Mouse (Mus musculus) midbrain, embryonic 10.5 days (tissue): ENCODE results near the gene Maml3. TPM values are rescaled to one million over a fixed set of nuclear protein-coding genes. Genes with fewer than 3 reads are reported as not detected.

Source experiments
- DNase-seq: peaks from one replicate; pipeline ENCODE4 v3.0.0-alpha.2; 2017; ENCODE audit warnings: low spot score
- H3K27ac ChIP-seq: fragments of 300-500 bp; sonication (generic); replicated peaks from 2 replicates; pipeline ENCODE4 v1.5.1; 2016; ENCODE audit warnings: mild to moderate bottlenecking
- H3K27me3 ChIP-seq: fragments of 300-500 bp; sonication (generic); 2 replicates; pipeline ENCODE4 v1.6.1; 2016; ENCODE audit warnings: low read depth, mild to moderate bottlenecking; ENCODE audit not compliant: poor library complexity, severe bottlenecking
- H3K36me3 ChIP-seq: fragments of 300-500 bp; sonication (generic); 2 replicates; pipeline ENCODE4 v1.6.1; 2016; ENCODE audit warnings: mild to moderate bottlenecking, moderate library complexity
- H3K4me1 ChIP-seq: fragments of 300-500 bp; sonication (generic); 2 replicates; pipeline ENCODE4 v1.6.1; 2016
- H3K4me3 ChIP-seq: fragments of 300-500 bp; sonication (generic); 2 replicates; pipeline ENCODE4 v1.5.1; 2016; ENCODE audit warnings: mild to moderate bottlenecking, moderate library complexity
- H3K9me3 ChIP-seq: fragments of 300-500 bp; sonication (generic); replicated peaks from 2 replicates; pipeline ENCODE4 v1.6.1; 2016; ENCODE audit warnings: mild to moderate bottlenecking
- WGBS: fragments of 180-500 bp; shearing (Covaris S2); methylation state at CpG from one replicate; pipeline ENCODE4 v1.1.7; 2016; 5-methylcytosine and 5-hydroxymethylcytosine counted together
- polyA plus RNA-seq: library from polyadenylated mRNA; unstranded; fragments of >200 nt; fragmentation: Nextera tagmentation; extraction: Ambion mirVana; gene quantifications from 2 replicates; pipeline ENCODE4 v1.2.1, GENCODE M21; 2016

Maml3 gene
- polyA plus RNA-seq, 1 experiment from 2014 or later = 5.4 TPM

DNA sequence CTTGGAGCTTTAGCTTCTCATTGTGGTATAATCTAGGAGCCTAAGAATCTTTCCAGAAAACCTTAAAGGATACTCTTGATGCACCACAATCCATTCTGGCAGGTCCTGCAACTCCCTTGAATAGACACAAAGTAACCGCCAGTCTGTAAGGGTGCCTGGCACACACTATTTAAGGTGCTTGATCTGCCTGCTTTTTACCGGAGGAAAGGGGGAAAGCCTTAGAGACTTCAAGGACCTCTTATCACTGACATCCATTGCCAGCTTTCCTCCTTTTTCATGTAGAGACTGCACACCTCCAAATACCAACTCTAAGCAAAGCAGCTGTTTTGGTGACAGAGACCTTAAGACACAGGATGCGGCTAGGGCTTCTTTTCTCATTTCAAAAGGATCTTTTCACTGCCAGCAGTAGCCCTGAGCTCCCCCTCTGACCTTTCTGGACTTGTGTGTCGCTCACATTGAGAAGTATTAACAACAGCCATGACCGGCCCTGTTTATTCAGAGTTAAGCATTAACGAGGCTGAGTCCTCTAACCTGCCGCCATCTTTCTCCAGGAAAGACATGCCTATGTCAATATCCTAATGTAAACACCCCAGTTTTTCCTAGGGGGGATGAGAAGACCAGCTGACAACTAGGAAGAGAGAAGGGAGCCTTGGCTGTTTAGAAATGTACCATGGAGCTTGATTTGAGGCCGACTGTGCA lies 127.1 kb downstream of the Maml3 start:
- H3K27me3 ChIP-seq = no peaks in the 10 kb centered on the region
- WGBS = 41% methylated on average over 8 of the region's 8 CpGs
- H3K27ac ChIP-seq = peak overlapping the region; percentile 65

DNA sequence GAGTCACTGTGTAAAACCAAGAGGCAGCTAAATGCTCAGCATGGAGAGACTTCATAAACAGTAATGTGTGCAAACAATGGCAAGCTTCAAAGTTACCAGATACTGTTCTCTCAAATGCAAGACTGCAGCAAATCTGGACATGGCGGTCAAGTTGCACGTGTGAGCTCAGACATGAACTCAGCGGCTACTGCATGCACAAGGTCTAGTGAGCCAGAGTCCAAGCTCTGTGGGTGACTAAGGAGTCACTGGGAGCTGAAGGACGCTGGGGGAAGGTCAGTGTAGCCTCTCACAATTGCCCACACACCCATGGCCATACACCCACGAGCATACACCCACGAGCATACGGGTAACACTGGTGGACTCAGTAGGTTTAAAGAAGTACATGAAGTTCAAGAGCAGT lies 130.3 kb downstream of the Maml3 start:
- H3K27me3 ChIP-seq = no peaks in the 10 kb centered on the region
- H3K4me3 ChIP-seq = no peak overlapping the region
- no peak for DNase-seq
- no peaks in the 10 kb centered on the region for H3K9me3 ChIP-seq
- H3K27ac ChIP-seq = no peak overlapping the region
- peaks cover 29% of the 10 kb centered on the region for H3K4me1 ChIP-seq
- H3K36me3 ChIP-seq = peaks cover 11% of the 10 kb centered on the region
- 95% methylated on average over 7 of the region's 7 CpGs for WGBS

More for the DNA sequence above, 127.1 kb downstream of the Maml3 start:
- Histone ChIP-seq H3K36me3 (peaks cover 5% of the 10 kb centered on the region; the same call in 1 of the 2 replicates), H3K9me3 (no peaks in the 10 kb centered on the region), H3K4me1 (peaks cover 38% of the 10 kb centered on the region), H3K4me3 (no peak overlapping the region)
- no peak for DNase-seq

DNA sequence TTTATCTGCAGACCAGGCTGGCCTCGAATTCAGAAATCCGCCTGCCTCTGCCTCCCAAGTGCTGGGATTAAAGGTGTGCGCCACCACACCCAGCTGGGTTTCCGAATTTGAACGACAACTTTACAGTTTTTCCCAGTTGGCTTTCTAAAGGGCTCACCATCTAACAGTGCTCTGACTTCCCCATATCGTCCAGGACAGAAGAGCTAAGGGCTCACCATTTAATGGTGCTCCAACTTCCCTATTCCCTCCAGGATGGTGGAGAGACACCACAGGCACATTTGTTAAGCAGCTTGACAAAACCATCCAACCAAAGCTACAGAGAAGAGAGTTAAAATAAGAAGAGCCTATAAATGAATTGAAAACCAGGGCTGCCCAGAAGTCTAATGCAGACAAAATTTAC lies 130.7 kb downstream of the Maml3 start:
- WGBS = 94% methylated on average over 6 of the region's 6 CpGs
- H3K27ac ChIP-seq = no peak overlapping the region
- no peak overlapping the region for H3K4me3 ChIP-seq
- no peak for DNase-seq
- H3K9me3 ChIP-seq = no peaks in the 10 kb centered on the region
- H3K4me1 ChIP-seq = peaks cover 32% of the 10 kb centered on the region
- peaks cover 11% of the 10 kb centered on the region for H3K36me3 ChIP-seq
- no peaks in the 10 kb centered on the region for H3K27me3 ChIP-seq

DNA sequence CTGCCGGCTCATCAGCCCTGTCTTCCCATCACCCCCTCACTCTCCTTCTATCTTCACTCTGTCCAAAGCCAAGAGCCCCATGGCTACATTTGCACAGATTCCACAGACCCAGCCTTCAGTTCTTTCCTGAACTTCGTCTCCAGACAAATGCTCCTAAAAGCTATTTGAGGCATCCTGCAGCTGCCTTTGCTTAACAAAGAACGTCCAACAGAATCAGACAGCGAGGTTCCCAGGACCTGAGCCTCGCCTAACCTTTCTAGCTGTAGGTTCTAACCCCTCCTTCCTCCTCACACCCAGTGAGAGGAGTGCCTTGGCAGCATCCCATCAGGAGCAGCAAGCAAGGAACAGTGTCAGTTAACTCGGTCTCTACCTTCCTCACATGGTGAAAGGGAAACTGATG lies 132.3 kb downstream of the Maml3 start:
- Histone ChIP-seq H3K4me3 (no peak overlapping the region), H3K27me3 (no peaks in the 10 kb centered on the region), H3K4me1 (peaks cover 20% of the 10 kb centered on the region), H3K36me3 (peaks cover 11% of the 10 kb centered on the region), H3K27ac (0 out of 2 replicates have a peak overlapping the region, but pooled peaks have one; percentile 14), H3K9me3 (no peaks in the 10 kb centered on the region)
- WGBS = 56% methylated on average over 6 of the region's 6 CpGs
- DNase-seq = no peak

DNA sequence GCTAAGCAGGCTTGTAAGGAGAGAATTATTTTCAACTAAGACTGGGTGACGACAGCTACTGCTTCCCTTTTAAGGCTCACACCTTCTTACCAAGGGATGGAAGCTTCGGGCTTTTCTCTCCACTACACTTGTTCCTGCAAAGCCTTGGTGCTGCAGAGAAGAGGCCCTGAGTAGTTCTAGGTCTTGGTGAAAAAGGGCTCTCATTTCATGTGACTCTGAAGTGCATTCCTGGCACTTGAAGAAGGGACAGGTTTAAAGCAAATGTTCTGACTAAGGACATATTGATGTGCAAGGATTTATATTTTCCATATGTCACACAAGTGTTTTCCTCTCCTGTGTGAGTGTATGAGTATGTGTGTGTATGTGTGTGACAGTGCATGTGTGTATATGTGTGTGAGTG lies 134.4 kb downstream of the Maml3 start:
- peaks cover 20% of the 10 kb centered on the region for H3K4me1 ChIP-seq
- peaks cover 11% of the 10 kb centered on the region for H3K36me3 ChIP-seq
- no peak overlapping the region for H3K4me3 ChIP-seq
- no peaks in the 10 kb centered on the region for H3K27me3 ChIP-seq
- H3K9me3 ChIP-seq = no peaks in the 10 kb centered on the region
- WGBS = 88% methylated on average over 2 of the region's 2 CpGs
- DNase-seq = no peak
- H3K27ac ChIP-seq = no peak overlapping the region

DNA sequence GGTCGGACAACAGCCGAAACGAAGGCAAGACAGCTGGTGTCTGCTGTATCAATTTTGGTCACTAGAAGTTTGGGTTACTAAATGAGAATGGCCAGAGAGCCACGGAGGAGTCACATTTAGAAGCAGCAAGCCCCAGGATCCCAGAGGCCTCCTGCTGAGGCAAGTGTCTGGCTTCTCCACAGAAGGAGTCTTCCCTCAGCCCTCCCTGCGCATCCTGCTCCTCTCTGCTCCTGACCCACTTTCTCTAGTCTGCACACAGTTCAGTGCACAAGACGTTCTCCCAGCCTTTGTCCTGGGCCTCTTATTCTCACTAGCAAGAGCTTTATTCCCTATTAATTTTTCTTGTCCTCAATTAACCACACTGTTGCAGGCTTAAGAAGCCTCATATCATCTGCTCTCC lies 135.4 kb downstream of the Maml3 start:
- 72% methylated on average over 6 of the region's 6 CpGs for WGBS

DNA sequence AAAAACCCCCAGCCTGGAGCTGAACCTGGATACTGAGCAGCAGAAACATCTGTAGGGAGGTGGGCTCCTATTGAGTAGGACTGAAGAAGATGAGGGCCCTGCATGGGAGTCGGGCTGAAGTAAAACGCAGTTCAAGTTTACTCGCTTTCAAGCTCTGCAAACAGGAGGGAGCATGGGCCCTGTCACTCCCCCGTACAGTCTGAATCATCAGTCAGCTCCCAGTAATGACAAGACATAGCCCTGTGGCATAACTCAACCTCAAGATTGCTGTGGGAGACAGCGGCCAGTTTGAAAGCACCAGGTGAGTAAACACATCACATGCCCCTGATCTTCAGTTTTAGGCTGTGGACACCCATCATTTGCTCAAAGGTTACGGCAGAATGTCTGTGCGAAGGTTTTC lies 139.0 kb downstream of the Maml3 start:
- Histone ChIP-seq H3K4me3 (no peak overlapping the region), H3K27ac (peak overlapping the region; percentile 87), H3K9me3 (no peaks in the 10 kb centered on the region), H3K36me3 (peaks cover 6% of the 10 kb centered on the region; the same call in 1 of the 2 replicates), H3K4me1 (peaks cover 46% of the 10 kb centered on the region), H3K27me3 (no peaks in the 10 kb centered on the region)
- 71% methylated on average over 7 of the region's 7 CpGs for WGBS
- no peak for DNase-seq

More for the DNA sequence above, 135.4 kb downstream of the Maml3 start:
- no peak overlapping the region for H3K4me3 ChIP-seq
- peaks cover 30% of the 10 kb centered on the region for H3K4me1 ChIP-seq
- no peak overlapping the region for H3K27ac ChIP-seq
- no peak for DNase-seq
- no peaks in the 10 kb centered on the region for H3K27me3 ChIP-seq
- peaks cover 6% of the 10 kb centered on the region for H3K36me3 ChIP-seq
- no peaks in the 10 kb centered on the region for H3K9me3 ChIP-seq

DNA sequence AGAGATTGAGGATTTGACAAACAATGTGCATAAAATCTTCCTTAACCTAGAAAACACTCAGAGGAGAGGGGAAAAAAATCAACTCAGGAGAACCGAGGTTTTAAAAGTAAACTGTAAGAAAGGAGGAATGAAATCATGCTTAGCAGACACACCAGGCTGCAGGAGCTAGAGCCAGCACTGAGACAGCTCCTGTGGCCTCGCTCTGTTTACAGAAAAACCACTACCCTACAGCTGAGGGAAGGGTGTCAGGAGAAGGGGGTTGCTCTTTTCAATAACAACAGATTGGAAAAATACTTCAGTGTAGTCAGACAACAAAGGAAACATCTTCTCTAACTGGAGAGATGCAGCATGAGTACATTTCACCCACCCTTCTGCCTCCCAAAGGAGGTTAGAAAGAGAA lies 139.4 kb downstream of the Maml3 start:
- Histone ChIP-seq H3K36me3 (peaks cover 6% of the 10 kb centered on the region; the same call in 1 of the 2 replicates), H3K4me1 (peaks cover 46% of the 10 kb centered on the region), H3K9me3 (no peaks in the 10 kb centered on the region), H3K4me3 (no peak overlapping the region), H3K27ac (peak overlapping the region; percentile 87), H3K27me3 (no peaks in the 10 kb centered on the region)
- WGBS = 32% methylated on average over 2 of the region's 2 CpGs
- no peak for DNase-seq

DNA sequence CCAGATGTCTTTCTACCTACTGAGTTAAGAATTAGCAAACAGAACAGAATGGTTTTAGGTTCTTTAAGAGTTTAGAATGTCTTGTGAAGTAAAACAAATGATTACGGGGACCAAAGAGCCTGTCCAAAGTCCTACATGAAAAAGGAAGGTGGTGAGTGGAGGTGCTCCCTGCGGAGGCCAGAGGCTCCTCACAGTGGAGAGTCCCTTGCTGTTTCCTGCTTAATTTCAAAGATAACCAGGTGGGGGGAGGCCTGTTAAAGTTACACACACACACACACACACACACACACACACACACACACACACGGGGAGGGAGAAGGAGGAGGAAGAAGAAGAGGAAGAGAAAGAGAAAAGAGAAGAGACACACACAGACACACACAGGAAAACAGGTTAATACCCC lies 139.9 kb downstream of the Maml3 start:
- H3K9me3 ChIP-seq = no peaks in the 10 kb centered on the region
- no peaks in the 10 kb centered on the region for H3K27me3 ChIP-seq
- H3K4me1 ChIP-seq = peaks cover 46% of the 10 kb centered on the region
- no peak for DNase-seq
- WGBS = 32% methylated on average over 3 of the region's 3 CpGs
- H3K27ac ChIP-seq = peak overlapping the region; percentile 87
- no peak overlapping the region for H3K4me3 ChIP-seq
- peaks cover 2% of the 10 kb centered on the region; the same call in 1 of the 2 replicates for H3K36me3 ChIP-seq

DNA sequence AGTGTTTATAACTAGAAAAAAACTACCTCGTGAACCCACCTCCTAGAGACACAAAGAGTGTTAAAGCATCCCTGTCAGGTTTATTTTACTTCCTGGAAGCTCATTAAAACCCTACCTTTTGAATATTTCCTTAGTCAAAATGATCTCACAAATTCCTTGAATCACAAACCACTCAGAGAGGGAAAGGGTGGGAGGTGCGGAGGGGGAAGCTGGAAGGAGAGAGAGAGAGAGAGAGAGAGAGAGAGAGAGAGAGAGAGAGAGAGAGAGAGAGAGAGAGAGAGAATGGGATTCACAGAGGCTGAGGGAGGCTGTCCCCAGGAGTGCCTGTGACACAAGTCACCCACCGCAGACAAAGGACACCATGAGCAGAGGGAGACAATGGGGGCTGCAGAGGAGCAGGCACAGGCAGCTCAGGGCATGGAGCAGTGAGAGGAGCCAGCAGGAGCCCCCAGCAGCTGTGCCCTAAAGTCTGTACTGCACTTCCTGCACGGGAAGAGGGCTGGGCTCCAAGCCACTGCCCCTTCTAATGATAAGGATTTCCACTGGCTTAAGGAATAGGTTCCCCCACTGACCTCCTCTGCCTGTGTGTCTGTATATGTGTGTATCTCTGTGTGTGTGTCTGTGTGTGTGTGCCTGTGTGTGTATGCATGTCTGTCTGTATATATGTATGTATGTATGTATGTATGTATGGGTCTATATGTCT lies 140.8 kb downstream of the Maml3 start:
- 11% methylated on average over 4 of the region's 4 CpGs for WGBS
- no peaks in the 10 kb centered on the region for H3K36me3 ChIP-seq
- peak; percentile 36 for DNase-seq
- no peak overlapping the region for H3K4me3 ChIP-seq
- H3K9me3 ChIP-seq = no peaks in the 10 kb centered on the region
- H3K27me3 ChIP-seq = no peaks in the 10 kb centered on the region
- peaks cover 42% of the 10 kb centered on the region for H3K4me1 ChIP-seq
- H3K27ac ChIP-seq = peak overlapping the region; percentile 87

DNA sequence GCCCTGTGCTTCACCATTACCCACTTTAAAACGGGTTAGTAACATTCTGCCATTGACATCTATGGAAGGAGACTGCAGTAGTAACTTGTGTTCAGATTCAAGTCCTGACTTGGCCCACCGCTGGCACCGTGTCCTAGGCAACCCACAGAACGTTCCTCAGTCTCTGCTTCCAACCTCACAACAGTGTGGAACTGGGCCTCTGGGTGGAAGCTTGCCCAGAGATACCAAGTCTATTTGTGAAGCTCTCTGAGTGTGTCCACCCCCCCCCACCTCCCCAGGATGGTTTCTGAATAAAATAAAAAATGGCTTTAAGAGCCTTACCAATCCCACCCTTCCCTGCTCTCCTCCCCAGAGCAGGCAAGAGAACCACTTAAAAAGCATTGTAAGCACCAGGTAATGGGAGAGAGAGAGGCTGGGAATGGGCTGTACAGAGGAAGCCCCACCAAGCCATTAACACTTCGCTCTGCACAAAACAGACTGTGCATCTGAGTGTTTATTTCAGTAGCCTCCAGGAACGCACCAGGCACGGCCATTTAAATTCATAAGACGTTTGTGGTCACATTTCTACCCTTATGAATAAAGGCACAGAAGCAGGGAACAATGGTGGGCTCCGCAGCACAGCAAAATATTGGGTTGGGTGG lies 141.6 kb downstream of the Maml3 start:
- no peaks in the 10 kb centered on the region for H3K9me3 ChIP-seq
- H3K27me3 ChIP-seq = no peaks in the 10 kb centered on the region
- no peaks in the 10 kb centered on the region for H3K36me3 ChIP-seq
- no peak for DNase-seq
- 83% methylated on average over 9 of the region's 9 CpGs for WGBS
- H3K4me3 ChIP-seq = no peak overlapping the region
- peak overlapping the region; percentile 87 for H3K27ac ChIP-seq
- peaks cover 42% of the 10 kb centered on the region for H3K4me1 ChIP-seq

DNA sequence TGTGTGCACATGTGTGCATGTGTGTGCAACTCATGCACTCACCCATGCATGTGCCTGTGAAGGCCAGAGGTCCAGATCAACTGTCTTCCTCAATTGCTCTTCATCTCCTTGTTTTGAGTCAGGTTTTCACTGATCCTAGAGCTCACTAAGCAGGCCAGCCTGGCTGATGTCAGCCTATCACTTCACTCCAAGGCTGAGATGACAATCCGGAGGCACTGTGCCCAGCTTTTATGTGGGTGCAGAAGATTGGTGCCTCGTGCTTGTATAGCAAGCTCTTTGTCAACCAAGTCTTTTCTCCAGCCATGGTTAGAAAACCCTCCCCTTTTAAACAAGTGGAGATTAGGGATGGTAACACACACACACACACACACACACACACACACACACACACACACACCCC lies 146.1 kb downstream of the Maml3 start:
- H3K9me3 ChIP-seq = no peaks in the 10 kb centered on the region
- no peaks in the 10 kb centered on the region for H3K27me3 ChIP-seq
- peaks cover 23% of the 10 kb centered on the region for H3K4me1 ChIP-seq
- H3K4me3 ChIP-seq = no peak overlapping the region
- H3K36me3 ChIP-seq = no peaks in the 10 kb centered on the region
- DNase-seq = no peak
- no peak overlapping the region for H3K27ac ChIP-seq
- 94% methylated on average over 2 of the region's 2 CpGs for WGBS

DNA sequence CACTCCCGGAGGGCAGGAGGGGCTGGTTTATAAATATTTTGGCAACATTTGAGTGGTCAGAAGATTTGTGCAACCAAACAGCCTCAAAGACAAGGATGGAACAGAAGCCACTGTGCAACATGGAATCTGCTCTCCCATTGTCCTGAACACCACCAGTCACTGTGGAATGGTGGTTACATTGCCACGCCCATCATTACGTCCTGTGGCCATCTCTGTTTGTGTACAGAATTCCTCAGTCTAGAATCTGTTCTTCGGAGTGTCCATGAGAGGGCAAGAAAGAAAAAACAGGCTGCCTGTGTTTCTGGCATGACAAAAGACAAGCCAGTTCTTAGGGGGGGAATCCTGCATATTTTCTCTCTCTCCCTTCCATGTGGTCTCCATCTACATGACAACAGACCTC lies 150.4 kb downstream of the Maml3 start:
- 86% methylated on average over 4 of the region's 4 CpGs for WGBS
- Histone ChIP-seq H3K9me3 (no peaks in the 10 kb centered on the region), H3K27ac (no peak overlapping the region), H3K27me3 (no peaks in the 10 kb centered on the region), H3K4me3 (no peak overlapping the region), H3K4me1 (peaks cover 30% of the 10 kb centered on the region), H3K36me3 (no peaks in the 10 kb centered on the region)
- DNase-seq = no peak
